Mouse (Mus musculus) cerebellum, adult 2 months (tissue): ENCODE results near the gene Zfhx3.
"Not testable (repeated sequence)": the region's sequence is repeated elsewhere in the genome, so short reads cannot be mapped to it uniquely, and the experiment has no call there.

Source experiments
- CTCF ChIP-seq: fragments of 200-500 bp; IDR thresholded peaks from 2 replicates; pipeline ENCODE4 v1.5.1; 2011; ENCODE audit warnings: low read depth, mild to moderate bottlenecking, control low read depth, low read length, moderate library complexity, borderline replicate concordance; ENCODE audit not compliant: insufficient read depth
- POLR2A ChIP-seq: fragments of 200-500 bp; IDR thresholded peaks from 2 replicates; pipeline ENCODE4 v1.6.1; 2011; ENCODE audit warnings: low read length, control low read depth, borderline replicate concordance; ENCODE audit not compliant: insufficient read depth

GRCm38 (mm10) chr8:107938231-107938630 lies 4.2 kb upstream of the Zfhx3 start:
- not testable (repeated sequence) for TF ChIP-seq CTCF, POLR2A
